Mouse (Mus musculus) left cerebral cortex, postnatal 4 days (tissue): ENCODE results near the gene Cdh6. TPM values are rescaled to one million over a fixed set of nuclear protein-coding genes. Genes with fewer than 3 reads are reported as not detected.

ENCODE experiments used
- DNase-seq: peaks from one replicate; pipeline ENCODE4 v3.0.0-alpha.2; 2022
- intact Hi-C: fragments of 180-260 bp; cut with DNase I; formaldehyde crosslinking; loops from one replicate; pipeline ENCODE4 v1.15.1; 2025
- total RNA-seq, 2 experiments: library from RNA; stranded (reverse); gene quantifications; 2 replicates each; pipeline ENCODE4 v1.2.3; 2021

The Cdh6 gene
- total RNA-seq, result 10 to 100 TPM; 41.6 to 47.7 TPM

GRCm38 (mm10) chr15:13173071-13173778 is at the start of gene Cdh6:
Gene Cdh6 (minus strand): TSS chr15:13173675.
- intact Hi-C loops, result loop anchor here (10.0 kb wide), 1 partner anchor 88 kb away; no protein-coding TSS in a partner anchor
- DNase-seq, result peak; percentile 69

DNA sequence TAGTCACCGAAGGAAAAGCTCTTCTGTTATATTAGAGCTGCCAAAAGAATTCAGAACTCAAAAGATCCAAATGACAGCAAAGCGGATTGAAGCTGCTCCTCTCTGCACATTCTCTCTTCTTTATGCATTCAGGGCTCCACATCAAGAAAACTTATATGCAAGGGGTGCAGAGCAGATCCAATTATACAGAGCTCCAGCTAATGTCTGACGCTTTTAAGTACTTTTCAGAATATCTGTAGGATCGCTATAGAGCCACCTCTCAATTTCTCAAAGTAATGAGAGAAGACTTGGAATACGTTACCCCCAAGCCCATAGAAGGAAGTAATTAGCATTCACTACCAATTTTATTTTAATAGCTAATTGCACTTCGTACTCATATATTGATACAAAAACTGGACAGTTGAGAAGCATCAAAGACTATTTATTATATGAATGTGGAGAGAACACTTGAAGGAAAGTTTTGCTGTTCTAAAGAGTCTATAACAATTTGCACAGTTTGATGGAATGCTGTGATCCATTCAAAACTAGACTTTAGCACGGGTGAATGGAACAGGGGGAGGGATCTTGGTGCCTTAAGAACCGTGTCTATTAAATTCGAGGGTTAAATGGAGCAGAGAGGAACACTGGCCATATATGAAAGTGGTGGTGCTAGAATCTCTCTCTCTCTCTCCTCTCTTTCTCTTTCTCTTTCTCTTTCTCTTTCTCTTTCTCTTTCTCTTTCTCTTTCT is 46.4 kb upstream of the Cdh6 start:
- DNase-seq, result no peak
- intact Hi-C loops, result no loop called here

- intact Hi-C loops, result no loop called here
- DNase-seq, result no peak
These were observed 44.3 kb upstream of the Cdh6 start for GRCm38 (mm10) chr15:13217800-13218199.

GRCm38 (mm10) chr15:13217161-13217560 is 43.7 kb upstream of the Cdh6 start:
- DNase-seq, result no peak
- intact Hi-C loops, result no loop called here

DNA sequence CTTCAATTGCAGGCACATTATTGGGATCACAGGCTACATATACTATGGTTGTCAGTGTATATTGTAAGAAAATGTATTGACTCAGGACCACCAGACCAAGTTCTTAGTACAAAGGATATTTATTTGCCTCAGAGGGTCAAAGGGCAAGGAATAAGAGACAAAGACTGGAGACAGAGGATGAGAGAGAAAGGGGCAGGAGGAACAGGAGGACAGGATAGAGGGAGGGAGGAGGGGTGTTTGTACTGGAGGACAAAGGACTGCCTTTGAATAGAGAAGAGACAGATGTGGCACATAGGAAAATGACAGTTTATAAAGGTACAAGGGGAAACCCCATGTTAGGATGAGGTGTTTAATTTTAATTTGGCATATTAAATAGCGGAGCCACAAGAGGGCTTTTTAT is 39.5 kb upstream of the Cdh6 start:
- intact Hi-C loops, result no loop called here
- no peak for DNase-seq

DNA sequence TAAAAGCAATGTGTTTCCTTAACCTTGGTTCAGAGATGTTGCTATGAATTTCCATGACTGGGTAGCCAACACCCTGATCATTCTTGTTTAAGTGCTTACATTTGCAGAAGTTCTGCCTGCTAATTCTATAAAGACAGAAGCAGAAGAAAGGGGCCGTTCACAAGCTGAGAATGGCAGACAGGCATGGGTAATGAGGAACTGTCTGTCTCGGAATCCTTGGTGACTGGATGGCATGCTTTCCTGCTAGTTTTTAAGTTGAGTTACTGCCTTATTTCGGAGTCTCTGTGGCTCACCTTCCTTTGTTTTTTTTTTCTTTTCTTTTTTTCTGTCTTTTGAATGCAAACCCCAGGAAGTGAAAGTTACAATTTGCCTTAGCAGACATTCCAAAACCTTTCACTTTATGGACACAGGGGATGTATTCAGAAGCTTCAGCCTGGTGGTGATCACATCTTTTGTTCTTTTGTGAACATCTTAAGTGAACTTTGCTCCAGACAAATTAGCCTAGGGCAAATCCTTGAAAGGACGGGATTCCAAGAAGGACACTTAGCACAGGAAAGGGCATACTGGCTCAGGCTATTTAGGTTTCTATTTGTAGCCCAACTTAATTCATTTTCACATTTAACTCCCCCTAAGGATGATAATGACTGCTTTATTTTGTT is 38.7 kb upstream of the Cdh6 start:
- DNase-seq, result no peak
- intact Hi-C loops, result no loop called here

DNA sequence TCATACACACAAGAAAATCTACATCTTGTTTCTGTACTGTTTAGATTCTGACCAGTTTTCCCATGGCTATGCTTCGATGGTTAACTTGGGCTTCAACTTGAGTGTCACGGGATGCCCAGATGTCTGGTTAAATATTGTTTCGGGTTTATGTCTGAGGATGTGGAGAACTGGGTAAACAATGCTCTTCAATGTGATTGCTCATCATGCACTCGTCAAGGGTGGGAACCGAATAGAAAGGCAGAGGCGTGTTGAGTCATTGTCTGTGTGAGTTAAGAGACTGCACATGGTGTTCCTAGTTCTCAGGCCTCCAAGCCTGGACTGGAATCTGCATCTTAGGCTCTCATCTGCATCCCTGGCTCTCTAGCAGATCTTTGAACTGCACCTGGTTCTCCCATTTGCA is 36.7 kb upstream of the Cdh6 start:
- no peak for DNase-seq
- intact Hi-C loops, result no loop called here

- intact Hi-C loops, result no loop called here
- DNase-seq, result no peak
These were observed 35.2 kb upstream of the Cdh6 start for GRCm38 (mm10) chr15:13208716-13209115.

- intact Hi-C loops, result no loop called here
- no peak for DNase-seq
These were observed 22.8 kb upstream of the Cdh6 start for GRCm38 (mm10) chr15:13196237-13196636.

DNA sequence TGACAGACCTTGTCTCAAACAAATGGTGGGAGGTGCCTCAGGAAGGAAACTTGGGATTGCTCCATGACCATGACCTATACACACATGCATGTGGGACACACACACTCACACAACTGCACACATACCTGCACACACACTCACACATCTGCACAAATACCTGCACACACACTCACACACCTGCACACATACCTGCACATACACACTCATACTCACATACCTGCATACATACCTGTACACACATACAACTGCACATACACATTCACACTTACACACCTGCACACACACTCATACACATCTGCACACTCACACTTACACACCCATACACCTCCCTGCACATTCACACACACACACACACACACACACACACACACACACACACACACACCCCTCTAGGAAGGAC is 20.6 kb upstream of the Cdh6 start:
- no peak for DNase-seq
- intact Hi-C loops, result no loop called here

GRCm38 (mm10) chr15:13193076-13193475 is 19.6 kb upstream of the Cdh6 start:
- DNase-seq, result peak; percentile 39
- intact Hi-C loops, result no loop called here

GRCm38 (mm10) chr15:13183661-13184060 is 10.2 kb upstream of the Cdh6 start:
- peak; percentile 62 for DNase-seq
- intact Hi-C loops, result no loop called here

GRCm38 (mm10) chr15:13181430-13181829 is 8.0 kb upstream of the Cdh6 start:
- DNase-seq, result no peak
- intact Hi-C loops, result no loop called here

GRCm38 (mm10) chr15:13181014-13181413 is 7.5 kb upstream of the Cdh6 start:
- intact Hi-C loops, result no loop called here
- no peak for DNase-seq

DNA sequence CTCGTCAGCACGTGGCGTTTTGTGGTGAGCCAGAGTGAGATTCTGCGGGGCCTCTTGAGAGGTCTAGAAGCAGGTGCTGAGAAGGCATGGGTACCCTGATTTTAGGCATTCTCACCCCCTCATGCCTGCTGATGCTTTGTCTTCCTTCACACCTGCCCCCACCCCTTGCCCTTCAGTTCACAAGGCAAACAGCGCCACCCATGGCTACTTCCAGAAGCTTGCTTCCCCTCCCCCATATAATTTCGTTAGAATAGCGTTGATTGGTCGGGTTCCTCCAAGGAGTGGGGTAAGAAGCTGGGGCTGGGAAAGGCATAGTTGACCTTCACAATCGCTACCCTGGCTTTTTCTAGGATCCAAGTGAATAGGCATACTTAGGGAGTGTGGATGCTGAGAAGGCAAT is 2.5 kb upstream of the Cdh6 start:
- intact Hi-C loops, result loop anchor here (10.0 kb wide), 1 partner anchor 91 kb away; no protein-coding TSS in a partner anchor
- no peak for DNase-seq

- intact Hi-C loops, result loop anchor here (10.0 kb wide), 1 partner anchor 90 kb away; no protein-coding TSS in a partner anchor
- no peak for DNase-seq
These were observed 1.1 kb upstream of the Cdh6 start for GRCm38 (mm10) chr15:13174618-13174980.

GRCm38 (mm10) chr15:13173840-13174617 is 554 bp upstream of the Cdh6 start:
- intact Hi-C loops, result loop anchor here (10.0 kb wide), 1 partner anchor 89 kb away; no protein-coding TSS in a partner anchor
- no peak for DNase-seq

- intact Hi-C loops, result loop anchor here (10.0 kb wide), 1 partner anchor 88 kb away; no protein-coding TSS in a partner anchor
- DNase-seq, result no peak
These were observed 957 bp downstream of the Cdh6 start for GRCm38 (mm10) chr15:13172365-13173070.

DNA sequence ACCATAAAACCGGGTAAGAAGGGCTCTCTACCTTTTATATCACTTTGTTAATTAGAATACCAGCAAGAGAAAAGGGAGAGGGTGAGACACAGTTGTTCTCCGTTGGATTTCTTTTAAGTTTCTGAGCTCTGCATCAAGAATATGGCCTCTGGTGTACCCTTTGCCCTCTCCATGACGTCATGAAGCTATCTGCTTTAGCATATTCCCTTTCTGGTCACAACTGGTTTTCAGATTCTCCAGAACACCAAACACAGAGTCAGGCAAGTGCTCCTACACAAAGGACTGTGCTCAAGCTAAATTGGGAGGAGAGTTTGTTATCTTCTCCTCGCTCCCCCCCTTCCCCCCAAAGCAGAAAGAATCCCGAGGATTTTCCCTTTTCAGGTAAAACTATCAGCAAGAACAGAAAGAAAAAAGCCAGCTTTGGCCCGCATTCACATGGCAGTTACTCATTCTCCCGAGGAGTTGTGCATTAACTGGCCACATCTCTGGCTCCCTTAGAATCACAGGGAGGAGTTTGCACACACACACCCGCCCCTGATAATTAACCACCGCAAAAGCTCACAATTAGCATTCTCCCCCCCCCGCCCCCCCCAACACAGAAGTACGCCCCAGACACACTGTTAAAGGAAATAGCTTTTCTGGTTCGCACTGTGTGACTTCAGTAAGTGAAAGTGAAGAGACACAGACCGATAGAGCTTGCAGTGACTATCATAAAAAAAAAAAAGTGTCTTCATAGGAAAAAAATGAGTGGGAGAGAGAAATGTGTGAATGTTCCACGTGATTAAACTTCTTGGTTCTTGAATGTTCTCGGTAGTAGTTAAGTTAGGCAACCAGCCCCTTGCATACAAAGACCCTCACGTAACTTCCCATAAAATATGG is 1.8 kb downstream of the Cdh6 start:
- intact Hi-C loops, result loop anchor here (10.0 kb wide), 1 partner anchor 87 kb away; no protein-coding TSS in a partner anchor
- no peak for DNase-seq
